Comparison of ENCODE assay signal across 23 mouse cellular contexts in the genomic region with DNA sequence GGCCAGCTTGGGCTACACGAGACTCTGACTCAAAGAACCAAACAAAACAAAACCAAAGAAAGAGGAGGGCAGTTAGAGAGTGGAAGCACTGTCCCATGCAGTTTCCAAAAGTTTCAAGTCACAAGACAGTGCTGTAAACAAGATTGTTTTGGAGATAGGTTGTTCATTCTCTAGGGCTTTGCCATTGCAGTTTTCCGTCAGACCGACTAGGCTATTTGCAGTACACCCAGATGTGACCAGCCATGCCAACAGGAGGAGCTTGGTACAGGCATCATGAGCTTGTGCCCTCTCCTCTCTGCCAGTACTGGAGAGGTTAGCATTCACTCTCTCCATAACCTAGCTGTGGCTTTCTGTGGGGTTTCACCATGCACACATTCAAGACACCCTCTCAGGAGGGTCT. TPM values are rescaled to one million over a fixed set of nuclear protein-coding genes. Genes with fewer than 3 reads are reported as not detected.
DNase-seq lines count a peak whose midpoint lies in the region; ATAC-seq lines count a peak whose summit lies in the region.
"Had no signal": no experiment of that assay in that cellular context is flagged by ENCODE, and none has a peak within 500 bp of the region (broad histone marks: within the 10 kb centered on the region; RNA-seq: fewer than 3 reads in every experiment).

No protein-coding gene starts in this region.

- peaks cover 81% of the 10 kb centered on the region for H3K36me3 ChIP-seq in heart, embryonic 10.5 days
- H3K36me3 ChIP-seq in heart, embryonic 12.5 days = peaks cover 76% of the 10 kb centered on the region

- no peak overlapping the region for H3K4me3 ChIP-seq in heart, embryonic 10.5 days
- no peak overlapping the region for H3K4me3 ChIP-seq in heart, embryonic 12.5 days
- H3K4me3 ChIP-seq: erythroblast, embryonic 14.5 days; forebrain, embryonic 15.5 days; limb, embryonic 10.5 days; midbrain, embryonic 12.5 days; neural tube, embryonic 13.5 days had no signal

- H3K4me2 ChIP-seq in heart, embryonic 12.5 days = no peak overlapping the region
- H3K4me2 ChIP-seq: forebrain, embryonic 15.5 days; liver, embryonic 11.5 days; midbrain, embryonic 12.5 days; neural tube, embryonic 13.5 days had no signal

- no peak overlapping the region for H3K9ac ChIP-seq in heart, embryonic 12.5 days
- H3K9ac ChIP-seq: forebrain, embryonic 15.5 days; midbrain, embryonic 12.5 days; neural tube, embryonic 13.5 days had no signal

- peak; percentile 92 for DNase-seq in heart, adult 11 months
- no peak for DNase-seq in heart, embryonic 10.5 days (ENCODE audit: low spot score)
- peak; percentile 63 for DNase-seq in kidney, adult 18-20 months
- peak; percentile 65 for DNase-seq in kidney, postnatal 14 days
- no peak for DNase-seq in adrenal gland, adult 18-20 months (ENCODE audit: low spot score in 2 of 2)
- DNase-seq: adrenal gland, postnatal 14 days; cerebellum, adult 18-20 months; lung, adult 2 months had no signal

- no peaks in the 10 kb centered on the region for H3K27me3 ChIP-seq in heart, embryonic 10.5 days (ENCODE audit: insufficient read depth, poor library complexity, severe bottlenecking)
- no peaks in the 10 kb centered on the region for H3K27me3 ChIP-seq in heart, embryonic 12.5 days (replicated peaks)
- H3K27me3 ChIP-seq: CH12.LX; forebrain, embryonic 15.5 days; midbrain, embryonic 12.5 days; neural tube, embryonic 13.5 days had no signal

- H3K9me3 ChIP-seq in heart, embryonic 10.5 days = no peaks in the 10 kb centered on the region
- H3K9me3 ChIP-seq in heart, embryonic 12.5 days (replicated peaks) = no peaks in the 10 kb centered on the region
- H3K9me3 ChIP-seq: forebrain, embryonic 15.5 days; limb, embryonic 10.5 days; midbrain, embryonic 12.5 days; neural tube, embryonic 13.5 days had no signal

- ATAC-seq in heart, embryonic 12.5 days (ENCODE audit: insufficient number of reproducible peaks, low FRiP score) = no peak
- no peak for ATAC-seq in inflammation-experienced regulatory T-cells, adult 6 months
- no peak for ATAC-seq in frontal cortex, adult (ENCODE audit: low TSS enrichment)
- ATAC-seq: forebrain, embryonic 15.5 days; hindbrain, postnatal 0 days had no signal

- 56% methylated on average over 3 of the region's 3 CpGs for WGBS in heart, embryonic 10.5 days
- 55% methylated on average over 3 of the region's 3 CpGs for WGBS in heart, embryonic 12.5 days

- peaks cover 19% of the 10 kb centered on the region for H3K4me1 ChIP-seq in heart, embryonic 10.5 days
- H3K4me1 ChIP-seq in heart, embryonic 12.5 days (replicated peaks) = peaks cover 16% of the 10 kb centered on the region
- H3K4me1 ChIP-seq: forebrain, embryonic 15.5 days; limb, embryonic 10.5 days; midbrain, embryonic 12.5 days had no signal

- no peak overlapping the region for H3K27ac ChIP-seq in heart, embryonic 10.5 days
- peak overlapping the region; percentile 34 for H3K27ac ChIP-seq in heart, embryonic 12.5 days (ENCODE audit: poor library complexity, severe bottlenecking)
- H3K27ac ChIP-seq: forebrain, embryonic 15.5 days; hindbrain, postnatal 0 days; limb, embryonic 10.5 days; macrophage; midbrain, embryonic 12.5 days; neural tube, embryonic 13.5 days had no signal

RNA-seq across cellular contexts. Expression of gene Ncstn, which starts 10.9 kb away (rescaled TPM):
- 107 and 124 TPM in 2 replicates for polyA plus RNA-seq in heart, embryonic 10.5 days (2016; fragmentation: Nextera tagmentation; extraction: Ambion mirVana)
- 132 TPM in 2 replicates for polyA plus RNA-seq in heart, embryonic 12.5 days (2016; fragmentation: Nextera tagmentation; extraction: Ambion mirVana)
- total RNA-seq in adrenal gland, adult 18-20 months (2021) = 10 to 100 TPM; 79.5 to 94.9 TPM
- 100 to 1,000 TPM in 2 of 3 experiments, 10 to 100 TPM in 1; 97.1 to 147 (median 109) TPM for polyA plus RNA-seq in inflammation-experienced regulatory T-cells, adult 6 months (2017; shearing (Covaris generic))

RNA-seq across cellular contexts. Expression of gene Copa, which starts 11.2 kb away (rescaled TPM):
- 188 and 218 TPM in 2 replicates for polyA plus RNA-seq in heart, embryonic 10.5 days (2016; fragmentation: Nextera tagmentation; extraction: Ambion mirVana)
- polyA plus RNA-seq in heart, embryonic 12.5 days (2016; fragmentation: Nextera tagmentation; extraction: Ambion mirVana) = 214 and 219 TPM in 2 replicates
- total RNA-seq in adrenal gland, adult 18-20 months (2021) = 100 to 1,000 TPM; 168 to 183 TPM
- polyA plus RNA-seq in inflammation-experienced regulatory T-cells, adult 6 months (2017; shearing (Covaris generic)) = 100 to 1,000 TPM in 1 of 3 experiments, 10 to 100 TPM in 2; 94.5 to 111 (median 98.0) TPM

RNA-seq across cellular contexts. Expression of gene Pex19, which starts 33.0 kb away (rescaled TPM):
- 154 and 161 TPM in 2 replicates for polyA plus RNA-seq in heart, embryonic 10.5 days (2016; fragmentation: Nextera tagmentation; extraction: Ambion mirVana)
- polyA plus RNA-seq in heart, embryonic 12.5 days (2016; fragmentation: Nextera tagmentation; extraction: Ambion mirVana) = 133 and 139 TPM in 2 replicates
- 100 to 1,000 TPM; 121 to 130 TPM for total RNA-seq in adrenal gland, adult 18-20 months (2021)
- polyA plus RNA-seq in inflammation-experienced regulatory T-cells, adult 6 months (2017; shearing (Covaris generic)) = 10 to 100 TPM; 61.2 to 81.8 (median 78.3) TPM

RNA-seq across cellular contexts. Expression of gene Nhlh1, which starts 36.1 kb away (rescaled TPM):
- polyA plus RNA-seq in heart, embryonic 10.5 days (2016; fragmentation: Nextera tagmentation; extraction: Ambion mirVana) = 0.09 TPM in 1 of 2 replicates, not detected in the other
- polyA plus RNA-seq in heart, embryonic 12.5 days (2016; fragmentation: Nextera tagmentation; extraction: Ambion mirVana) = not detected in 2 replicates
- total RNA-seq in adrenal gland, adult 18-20 months (2021) = not detected
- not detected for polyA plus RNA-seq in inflammation-experienced regulatory T-cells, adult 6 months (2017; shearing (Covaris generic))
- total RNA-seq: adrenal gland, postnatal 14 days; CH12.LX; common myeloid progenitor, adult 5-6 weeks; granulocyte monocyte progenitor cell, adult 5-6 weeks had no signal
- polyA plus RNA-seq: erythroblast, embryonic 14.5 days; limb, embryonic 10.5 days; macrophage; urinary bladder, adult 2 months had no signal

RNA-seq across cellular contexts. Expression of gene Dcaf8, which starts 54.4 kb away (rescaled TPM):
- 110 and 125 TPM in 2 replicates for polyA plus RNA-seq in heart, embryonic 10.5 days (2016; fragmentation: Nextera tagmentation; extraction: Ambion mirVana)
- polyA plus RNA-seq in heart, embryonic 12.5 days (2016; fragmentation: Nextera tagmentation; extraction: Ambion mirVana) = 123 and 125 TPM in 2 replicates
- 100 to 1,000 TPM in 1 of 2 experiments, 10 to 100 TPM in 1; 98.5 to 125 TPM for total RNA-seq in adrenal gland, adult 18-20 months (2021)
- 10 to 100 TPM; 46.7 to 99.2 (median 78.4) TPM for polyA plus RNA-seq in inflammation-experienced regulatory T-cells, adult 6 months (2017; shearing (Covaris generic))

Comparison
In these comparisons a context has a peak if more than half of its experiments do, and no peak if none do; other contexts are left out.
1. DNase-seq: peak in heart, adult 11 months (single experiment), kidney, adult 18-20 months (single experiment) and kidney, postnatal 14 days (single experiment); none in heart, embryonic 10.5 days (single experiment) and adrenal gland, adult 18-20 months (0 of 2).